Comparison of ENCODE assay signal across 13 mouse cellular contexts in the genomic region with DNA sequence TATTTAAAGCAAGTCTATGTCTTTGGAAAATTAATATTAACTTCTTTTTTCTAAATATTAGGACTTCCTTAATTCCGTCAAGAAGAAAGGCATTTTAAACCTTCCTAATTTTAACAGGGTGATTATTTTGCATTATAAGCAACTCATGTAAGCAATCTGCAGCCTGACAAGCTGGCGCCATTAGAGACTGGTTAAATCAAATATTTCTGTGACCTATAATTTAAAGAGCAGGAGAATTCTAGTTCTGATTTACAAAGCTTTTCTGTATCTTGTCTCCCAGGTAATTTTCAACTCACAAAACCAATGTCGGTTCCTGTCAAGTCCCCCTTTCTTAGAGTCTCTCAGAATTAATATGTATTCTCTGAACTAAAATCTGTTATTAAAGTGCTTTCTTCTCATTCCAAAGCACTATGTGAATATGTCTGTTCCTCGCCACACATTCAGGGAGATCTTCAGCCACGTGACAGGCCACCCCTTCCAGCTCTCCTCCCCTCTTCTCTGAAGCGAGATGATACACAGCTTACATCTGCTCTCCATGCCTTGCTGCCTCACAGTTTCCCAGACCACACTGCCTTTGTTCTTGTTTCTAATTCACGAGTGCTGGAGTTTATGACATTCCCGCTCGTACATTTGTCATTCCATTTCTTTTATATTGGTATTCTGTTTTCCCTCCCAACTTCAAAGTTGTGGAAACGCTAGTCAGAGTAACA.
A peak's percentile ranks its signal among the peaks of the same experiment; 100 is the strongest.
DNase-seq lines count a peak whose midpoint lies in the region; ATAC-seq lines count a peak whose summit lies in the region.
"Had no signal": no experiment of that assay in that cellular context is flagged by ENCODE, and none has a peak within 500 bp of the region (broad histone marks: within the 10 kb centered on the region; RNA-seq: fewer than 3 reads in every experiment).

No protein-coding gene starts in this region.

- no peaks in the 10 kb centered on the region for H3K4me1 ChIP-seq in hindbrain, embryonic 10.5 days (replicated peaks)
- H3K4me1 ChIP-seq in hindbrain, embryonic 11.5 days (replicated peaks; ENCODE audit: control insufficient read depth, insufficient read depth, low read length) = no peaks in the 10 kb centered on the region
- no peaks in the 10 kb centered on the region for H3K4me1 ChIP-seq in embryonic facial prominence, embryonic 14.5 days (ENCODE audit: control insufficient read depth, insufficient read depth, low read length)
- no peaks in the 10 kb centered on the region for H3K4me1 ChIP-seq in limb, embryonic 10.5 days
- no peaks in the 10 kb centered on the region for H3K4me1 ChIP-seq in neural tube, embryonic 14.5 days (ENCODE audit: control insufficient read depth, insufficient read depth, low read length)
- no peaks in the 10 kb centered on the region for H3K4me1 ChIP-seq in liver, embryonic 11.5 days (replicated peaks; ENCODE audit: control insufficient read depth, insufficient read depth, low read length)
- H3K4me1 ChIP-seq: intestine, embryonic 15.5 days; liver, embryonic 13.5 days had no signal

- H3K9ac ChIP-seq in hindbrain, embryonic 11.5 days (ENCODE audit: low read depth, low read length) = no peak overlapping the region
- H3K9ac ChIP-seq in embryonic facial prominence, embryonic 14.5 days (ENCODE audit: low read depth, low read length) = no peak overlapping the region
- H3K9ac ChIP-seq in neural tube, embryonic 14.5 days (replicated peaks; ENCODE audit: low read depth, low read length) = no peak overlapping the region
- H3K9ac ChIP-seq in liver, embryonic 11.5 days (ENCODE audit: low read depth, low read length) = no peak overlapping the region
- H3K9ac ChIP-seq: intestine, embryonic 15.5 days; liver, embryonic 13.5 days had no signal

- no peaks in the 10 kb centered on the region for H3K9me3 ChIP-seq in hindbrain, embryonic 10.5 days
- no peaks in the 10 kb centered on the region for H3K9me3 ChIP-seq in hindbrain, embryonic 11.5 days (ENCODE audit: control insufficient read depth, low read length)
- no peaks in the 10 kb centered on the region for H3K9me3 ChIP-seq in embryonic facial prominence, embryonic 14.5 days (ENCODE audit: control insufficient read depth, low read length)
- no peaks in the 10 kb centered on the region for H3K9me3 ChIP-seq in limb, embryonic 10.5 days (replicated peaks)
- no peaks in the 10 kb centered on the region for H3K9me3 ChIP-seq in neural tube, embryonic 14.5 days (ENCODE audit: control insufficient read depth, low read length)
- no peaks in the 10 kb centered on the region for H3K9me3 ChIP-seq in liver, embryonic 11.5 days (ENCODE audit: control insufficient read depth, low read length)
- H3K9me3 ChIP-seq: intestine, embryonic 15.5 days; liver, embryonic 13.5 days had no signal

- no peak for ATAC-seq in hindbrain, embryonic 11.5 days (ENCODE audit: low FRiP score)
- ATAC-seq in embryonic facial prominence, embryonic 14.5 days (ENCODE audit: low read depth) = no peak
- peak; percentile 71; the same call in 1 of the 2 replicates for ATAC-seq in neural tube, embryonic 14.5 days (ENCODE audit: low read depth)
- ATAC-seq in liver, embryonic 11.5 days (replicated peaks; ENCODE audit: low FRiP score) = no peak
- ATAC-seq: intestine, embryonic 15.5 days; Patski had no signal

- no peaks in the 10 kb centered on the region for H3K36me3 ChIP-seq in hindbrain, embryonic 10.5 days
- H3K36me3 ChIP-seq in hindbrain, embryonic 11.5 days (ENCODE audit: control insufficient read depth, insufficient read depth, low read length) = no peaks in the 10 kb centered on the region
- H3K36me3 ChIP-seq in embryonic facial prominence, embryonic 14.5 days (ENCODE audit: control insufficient read depth, insufficient read depth, low read length) = no peaks in the 10 kb centered on the region
- H3K36me3 ChIP-seq in limb, embryonic 10.5 days = no peaks in the 10 kb centered on the region
- H3K36me3 ChIP-seq in neural tube, embryonic 14.5 days (ENCODE audit: control insufficient read depth, insufficient read depth, low read length) = no peaks in the 10 kb centered on the region
- H3K36me3 ChIP-seq in liver, embryonic 11.5 days (ENCODE audit: control insufficient read depth, insufficient read depth, low read length) = no peaks in the 10 kb centered on the region
- H3K36me3 ChIP-seq: intestine, embryonic 15.5 days; liver, embryonic 13.5 days had no signal

- no peak overlapping the region for H3K4me3 ChIP-seq in hindbrain, embryonic 10.5 days
- no peak overlapping the region for H3K4me3 ChIP-seq in hindbrain, embryonic 11.5 days (ENCODE audit: low read depth, low read length)
- H3K4me3 ChIP-seq in embryonic facial prominence, embryonic 14.5 days (ENCODE audit: low read depth, low read length) = no peak overlapping the region
- H3K4me3 ChIP-seq in limb, embryonic 10.5 days = no peak overlapping the region
- no peak overlapping the region for H3K4me3 ChIP-seq in neural tube, embryonic 14.5 days (ENCODE audit: low read depth, low read length)
- no peak overlapping the region for H3K4me3 ChIP-seq in liver, embryonic 11.5 days (ENCODE audit: low read depth, low read length)
- H3K4me3 ChIP-seq: heart, adult 2 months; intestine, embryonic 15.5 days; liver, embryonic 13.5 days had no signal

- H3K27me3 ChIP-seq in hindbrain, embryonic 10.5 days (ENCODE audit: insufficient read depth, poor library complexity, severe bottlenecking) = no peaks in the 10 kb centered on the region
- H3K27me3 ChIP-seq in hindbrain, embryonic 11.5 days (ENCODE audit: control insufficient read depth, insufficient read depth, low read length) = no peaks in the 10 kb centered on the region
- no peaks in the 10 kb centered on the region for H3K27me3 ChIP-seq in embryonic facial prominence, embryonic 14.5 days (replicated peaks; ENCODE audit: control insufficient read depth, insufficient read depth, low read length)
- H3K27me3 ChIP-seq in limb, embryonic 10.5 days (ENCODE audit: low read depth, poor library complexity, severe bottlenecking) = no peaks in the 10 kb centered on the region
- H3K27me3 ChIP-seq in neural tube, embryonic 14.5 days (ENCODE audit: control insufficient read depth, insufficient read depth, low read length) = no peaks in the 10 kb centered on the region
- no peaks in the 10 kb centered on the region for H3K27me3 ChIP-seq in liver, embryonic 11.5 days (replicated peaks; ENCODE audit: control insufficient read depth, insufficient read depth, low read length)
- H3K27me3 ChIP-seq: intestine, embryonic 15.5 days; liver, embryonic 13.5 days; Patski had no signal

- H3K4me2 ChIP-seq in hindbrain, embryonic 11.5 days (replicated peaks; ENCODE audit: low read depth, low read length) = no peak overlapping the region
- H3K4me2 ChIP-seq in embryonic facial prominence, embryonic 14.5 days (ENCODE audit: low read depth, low read length) = no peak overlapping the region; the same call in 1 of the 2 replicates
- no peak overlapping the region for H3K4me2 ChIP-seq in neural tube, embryonic 14.5 days (ENCODE audit: low read depth, low read length)
- H3K4me2 ChIP-seq in liver, embryonic 11.5 days = no peak overlapping the region
- H3K4me2 ChIP-seq: intestine, embryonic 15.5 days; liver, embryonic 13.5 days had no signal

- H3K27ac ChIP-seq in hindbrain, embryonic 10.5 days = no peak overlapping the region
- no peak overlapping the region for H3K27ac ChIP-seq in hindbrain, embryonic 11.5 days (ENCODE audit: low read depth, low read length)
- H3K27ac ChIP-seq in embryonic facial prominence, embryonic 14.5 days (replicated peaks; ENCODE audit: low read depth, low read length) = no peak overlapping the region
- no peak overlapping the region for H3K27ac ChIP-seq in limb, embryonic 10.5 days
- no peak overlapping the region for H3K27ac ChIP-seq in neural tube, embryonic 14.5 days (ENCODE audit: low read depth, low read length)
- no peak overlapping the region for H3K27ac ChIP-seq in liver, embryonic 11.5 days (ENCODE audit: low read depth, low read length)
- H3K27ac ChIP-seq: heart, adult 2 months; intestine, embryonic 15.5 days; liver, embryonic 13.5 days had no signal

- DNase-seq in hindbrain, embryonic 10.5 days (ENCODE audit: low spot score) = peak; percentile 6
- no peak for DNase-seq in hindbrain, embryonic 11.5 days (ENCODE audit: low spot score)
- peak; percentile 48 for DNase-seq in embryonic facial prominence, embryonic 14.5 days (ENCODE audit: low spot score)
- peak; percentile 30 for DNase-seq in limb, embryonic 10.5 days (ENCODE audit: low spot score)
- DNase-seq in thymus, postnatal 0 days (ENCODE audit: low spot score) = no peak
- no peak for DNase-seq in liver, embryonic 11.5 days (ENCODE audit: low spot score)
- DNase-seq in left cerebral cortex, adult 11 months (ENCODE audit: low spot score) = no peak
- DNase-seq: B cell, adult 2 months; heart, adult 2 months; liver, embryonic 13.5 days had no signal

- WGBS in hindbrain, embryonic 10.5 days = 58% methylated on average over 10 of the region's 10 CpGs
- 57% methylated on average over 10 of the region's 10 CpGs for WGBS in hindbrain, embryonic 11.5 days
- WGBS in embryonic facial prominence, embryonic 14.5 days = 38% methylated on average over 10 of the region's 10 CpGs
- 53% methylated on average over 10 of the region's 10 CpGs for WGBS in limb, embryonic 10.5 days
- WGBS in neural tube, embryonic 14.5 days = 43% methylated on average over 10 of the region's 10 CpGs
- 58% methylated on average over 10 of the region's 10 CpGs for WGBS in liver, embryonic 11.5 days

Comparison
In these comparisons a context has a peak if more than half of its experiments do, and no peak if none do; other contexts are left out.
1. DNase-seq: peak in hindbrain, embryonic 10.5 days (single experiment), embryonic facial prominence, embryonic 14.5 days (single experiment) and limb, embryonic 10.5 days (single experiment); none in hindbrain, embryonic 11.5 days (single experiment), thymus, postnatal 0 days (single experiment), liver, embryonic 11.5 days (single experiment) and left cerebral cortex, adult 11 months (single experiment).